Mouse (Mus musculus) adrenal gland, adult (tissue): ENCODE measurements at regions not wholly inside any gene's neighbourhood (a gene's known extent, or its start where the extent isn't known, plus 50 kb on each side); places are given as distances from the start of the nearest gene placed in this dataset.
A peak's percentile ranks its signal among the peaks of the same experiment; 100 is the strongest.

Experiments used
- DNase-seq, 2 experiments: peaks; one replicate each; pipeline ENCODE4 v3.0.0; 2022 to 2023; ENCODE audit warnings: low spot score in 1 of 2; ENCODE audit not compliant: inconsistent age in 2 of 2

- DNase-seq: peak; percentile 58 to 78
Observed at GRCm38 (mm10) chr15:88537190-88537589, 62.9 kb upstream of the Zdhhc25 start.

GRCm38 (mm10) chr15:88542567-88542966 is 57.5 kb upstream of the Zdhhc25 start:
- DNase-seq: no peak

- DNase-seq: no peak
Observed at GRCm38 (mm10) chr15:88544216-88544615, 55.9 kb upstream of the Zdhhc25 start.

GRCm38 (mm10) chr15:88548261-88548660 is 51.8 kb upstream of the Zdhhc25 start:
- no peak for DNase-seq
